Mouse (Mus musculus) effector memory CD4-positive, alpha-beta T cell, adult 5 months (primary cell): ENCODE measurements around the gene 2210010C04Rik. TPM values are rescaled to one million over a fixed set of nuclear protein-coding genes. Genes with fewer than 3 reads are reported as not detected.

Experiments
- polyA plus RNA-seq: library from polyadenylated mRNA; unstranded; fragments of 100-300 nt; shearing (Covaris generic); gene quantifications from one replicate; pipeline ENCODE4 v1.2.1, GENCODE M21; 2017

2210010C04Rik gene
- polyA plus RNA-seq: not detected

DNA sequence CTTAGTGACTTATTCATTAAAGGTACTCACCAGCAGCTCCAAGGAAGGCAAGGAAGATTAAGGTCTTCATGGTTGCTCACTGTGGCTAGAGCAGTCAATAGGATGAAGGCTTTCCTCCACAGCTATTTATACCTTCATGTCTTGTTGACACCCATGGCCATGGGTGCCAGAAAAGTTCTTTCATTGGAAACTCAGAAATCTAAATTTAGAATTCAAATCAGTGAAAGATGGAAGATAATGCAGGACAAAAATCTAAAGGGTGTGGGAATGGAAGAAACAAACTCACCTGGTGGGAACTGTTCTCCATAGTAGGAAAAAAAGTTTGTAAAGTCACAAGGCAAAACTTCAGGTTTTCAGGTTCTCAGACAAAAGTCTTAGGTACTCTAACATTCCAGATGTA lies at the start of gene 2210010C04Rik:
Gene 2210010C04Rik, minus strand, starts transcription at position 101 of the 400 bp plus-strand sequence.

DNA sequence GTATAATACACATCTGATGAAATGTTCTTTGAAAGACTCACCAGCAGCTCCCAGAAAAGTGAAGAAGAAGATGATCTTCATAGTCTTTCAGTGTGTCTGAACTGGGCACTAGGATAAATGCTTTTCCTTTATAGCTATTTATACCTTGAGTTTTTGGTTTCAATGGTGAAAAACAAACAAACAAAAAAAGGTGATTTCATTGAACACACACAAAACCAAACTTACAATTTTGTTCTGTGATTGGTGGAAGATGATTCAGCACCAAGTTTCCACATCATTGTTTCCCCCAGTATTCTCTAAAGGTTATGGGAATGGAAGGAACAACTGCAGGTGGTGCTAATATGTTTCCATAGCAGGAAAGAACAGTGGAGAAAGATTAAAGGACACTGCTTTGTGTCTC lies 35.9 kb downstream of the 2210010C04Rik start, which contains the start of gene Gm2663:
Gene Gm2663, minus strand, starts transcription at position 101 of the 400 bp plus-strand sequence.

Other genes starting within 250 kb of the 2210010C04Rik start
- not detected for gene Moxd2, start 148.0 kb downstream of the 2210010C04Rik start, polyA plus RNA-seq
- gene Prss58, start 135.1 kb downstream of the 2210010C04Rik start, polyA plus RNA-seq: not detected
- not detected for gene 1700074P13Rik, start 95.0 kb downstream of the 2210010C04Rik start, polyA plus RNA-seq
- gene Gm4744, start 83.6 kb downstream of the 2210010C04Rik start, polyA plus RNA-seq: not detected
- not detected for gene 1810009J06Rik, start 70.8 kb downstream of the 2210010C04Rik start, polyA plus RNA-seq
- 1.8 TPM for gene Gm2663, start 36.0 kb downstream of the 2210010C04Rik start, polyA plus RNA-seq